Mouse (Mus musculus) B cell, adult 2 months (primary cell): ENCODE data around the gene Ankrd26.

Source experiments
- DNase-seq, 2 experiments: peaks; one replicate each; pipeline ENCODE4 v3.0.0; 2022

The Ankrd26 gene

DNA sequence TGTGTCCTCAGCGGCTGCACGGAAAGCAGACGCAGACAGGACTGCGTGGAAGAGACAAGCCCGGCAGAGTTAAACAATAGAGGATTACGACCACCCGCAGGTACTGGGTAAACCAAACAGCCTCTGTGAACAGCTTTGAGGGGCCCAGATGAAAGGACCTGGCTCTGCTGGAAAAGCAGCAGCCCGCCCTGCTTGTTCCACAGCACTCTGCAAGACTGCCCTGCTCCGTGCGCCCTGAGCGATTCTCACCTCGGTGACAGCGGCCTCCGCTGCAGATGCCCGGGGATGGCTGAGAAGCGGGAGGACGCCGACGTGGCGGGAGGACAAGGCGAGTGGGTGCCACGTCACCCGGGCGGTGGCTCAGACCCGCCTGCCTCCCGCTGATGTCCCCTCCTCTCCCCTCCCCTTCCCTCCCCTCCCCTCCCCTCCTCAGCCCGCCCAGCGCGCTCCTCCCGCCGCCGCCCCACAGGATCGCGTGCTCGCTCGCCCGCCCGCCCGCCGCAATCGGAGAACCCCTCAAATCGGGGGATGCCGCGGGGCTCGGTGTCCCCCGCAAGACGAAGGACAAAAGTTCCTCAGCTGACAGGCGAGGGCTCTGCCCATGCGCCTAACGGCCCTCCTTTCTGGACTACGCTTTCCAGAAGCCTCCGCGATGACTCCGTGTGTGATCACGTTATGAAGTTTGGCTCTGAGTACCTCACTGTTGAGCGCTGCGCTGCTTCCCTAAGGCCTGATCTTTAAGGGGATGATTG is 82.9 kb downstream of the Ankrd26 start, which contains the start of gene Zfp9:
Gene Zfp9, minus strand, starts transcription at position 364 of the 752 bp plus-strand sequence.
- peak in 1 of 2 experiments; percentile 1 for DNase-seq

DNA sequence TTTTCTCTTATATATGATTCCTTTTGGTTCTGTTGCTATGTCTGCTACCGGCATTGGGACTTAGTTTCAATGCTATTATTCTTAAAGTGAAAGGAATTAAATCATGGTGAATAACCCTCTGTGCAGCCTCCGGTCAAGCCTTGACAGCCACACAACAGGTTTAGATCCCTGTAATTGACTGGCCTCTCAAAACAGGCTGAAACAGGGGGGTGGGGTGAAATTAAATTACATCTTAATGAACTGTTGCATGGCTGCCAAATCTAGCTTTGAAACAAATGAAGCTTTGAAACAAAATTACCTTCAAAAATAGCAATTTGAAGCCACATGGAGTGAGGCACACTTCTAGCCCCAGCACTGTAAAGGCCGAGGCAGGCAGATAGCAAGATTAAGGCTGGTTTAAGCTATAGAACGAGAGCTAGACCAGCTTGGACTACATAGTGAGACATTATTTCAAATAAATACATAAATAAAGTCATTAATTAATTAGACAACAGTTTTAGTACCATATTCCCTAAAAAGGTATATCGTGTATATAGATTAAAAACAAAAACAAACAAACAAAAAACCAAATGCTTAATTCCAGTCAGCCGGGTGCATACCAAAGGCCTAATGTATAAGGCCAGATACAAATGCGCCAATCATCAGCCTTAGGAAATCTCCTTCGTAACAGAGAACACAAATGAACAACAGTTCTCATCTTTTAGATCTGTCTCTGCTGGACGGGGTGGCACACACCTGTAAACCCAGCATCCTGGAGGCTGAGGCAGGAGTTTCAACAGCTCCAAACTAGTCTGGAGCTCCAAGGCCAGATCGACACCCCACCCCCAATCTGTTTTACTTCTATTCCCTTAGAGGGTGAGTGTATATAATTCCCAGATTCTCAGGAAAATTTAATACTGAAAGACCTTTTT is 83.9 kb downstream of the Ankrd26 start:
- DNase-seq: no peak

DNA sequence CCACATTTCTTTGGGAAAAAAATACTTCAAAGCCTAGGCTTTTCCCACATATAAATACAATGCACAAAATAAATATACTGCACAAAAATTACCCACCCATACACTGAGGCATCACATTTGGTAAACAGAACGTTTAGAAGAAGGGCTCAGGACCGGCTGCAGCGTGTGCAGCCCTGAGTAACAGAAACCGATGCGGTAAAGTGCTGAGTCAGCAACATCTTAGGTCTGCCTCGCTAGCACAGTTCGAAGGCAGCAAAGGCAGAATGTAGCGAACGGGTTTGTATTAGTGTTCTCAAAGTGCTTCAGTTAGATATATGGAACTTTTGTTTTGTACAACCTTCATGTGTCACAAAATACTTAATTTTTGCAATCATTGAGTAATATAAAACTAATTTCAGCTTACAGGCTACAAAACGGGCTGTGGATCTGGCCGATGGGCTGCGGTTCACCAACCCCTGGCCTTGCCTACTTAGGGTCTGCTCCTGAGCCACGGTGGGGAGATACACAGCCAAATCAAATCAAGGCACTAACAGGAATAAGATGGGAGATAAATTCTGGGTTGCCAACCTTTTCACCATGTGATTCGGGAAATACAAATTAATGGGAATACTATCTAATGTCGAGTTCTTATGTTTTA is 99.8 kb downstream of the Ankrd26 start:
- DNase-seq: no peak

DNA sequence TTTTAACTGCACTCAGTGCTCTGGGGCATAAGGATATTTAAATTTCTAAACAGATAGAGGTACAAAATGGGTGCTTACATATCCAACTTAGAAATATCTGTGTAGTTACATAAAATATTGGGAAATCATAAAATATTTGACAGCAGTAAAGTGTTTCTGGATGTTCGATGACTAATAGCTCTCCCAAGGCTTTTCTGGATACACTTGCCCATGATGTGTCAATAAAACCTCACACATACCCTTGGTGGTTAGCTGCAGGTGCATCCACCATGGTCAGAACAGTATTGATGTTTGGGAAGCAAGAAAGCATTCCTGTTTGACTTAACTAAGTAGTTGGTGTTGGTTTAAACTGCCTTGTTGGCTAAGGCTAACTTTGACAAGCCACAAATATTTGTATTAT is 104.3 kb downstream of the Ankrd26 start:
- DNase-seq: no peak

DNA sequence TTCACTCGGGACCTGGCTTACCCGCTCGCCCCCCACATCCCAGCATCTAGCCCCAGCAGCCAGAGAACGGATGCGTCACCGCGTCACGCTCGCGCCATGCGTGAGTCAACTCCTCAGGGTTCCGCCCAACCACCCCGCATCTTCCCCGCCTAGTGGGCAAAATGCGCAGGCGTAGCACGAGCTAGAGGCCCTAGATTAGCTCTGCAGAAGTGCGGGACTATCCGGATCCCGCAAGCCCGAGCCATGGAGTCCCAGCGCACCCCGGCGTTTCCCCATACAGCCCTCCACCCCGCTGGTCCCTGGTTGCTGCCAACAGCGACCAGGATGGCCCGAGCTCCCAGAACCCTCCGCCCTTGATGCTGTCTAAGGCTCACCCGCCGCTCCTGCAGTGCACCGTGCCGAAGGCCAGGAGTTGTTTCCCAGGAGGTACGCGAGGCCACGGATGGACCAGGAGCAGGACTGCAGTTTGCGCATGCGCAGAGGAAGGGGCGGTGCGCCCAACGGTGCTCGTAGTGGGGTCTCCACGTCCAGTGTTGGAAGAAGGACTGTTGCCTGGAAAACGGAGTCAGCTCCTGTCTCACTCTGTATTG is 106.9 kb downstream of the Ankrd26 start, which contains the start of gene Zfp248:
Gene Zfp248, minus strand, starts transcription at position 487 of the 590 bp plus-strand sequence.
- peak; percentile 81 to 83 for DNase-seq

DNA sequence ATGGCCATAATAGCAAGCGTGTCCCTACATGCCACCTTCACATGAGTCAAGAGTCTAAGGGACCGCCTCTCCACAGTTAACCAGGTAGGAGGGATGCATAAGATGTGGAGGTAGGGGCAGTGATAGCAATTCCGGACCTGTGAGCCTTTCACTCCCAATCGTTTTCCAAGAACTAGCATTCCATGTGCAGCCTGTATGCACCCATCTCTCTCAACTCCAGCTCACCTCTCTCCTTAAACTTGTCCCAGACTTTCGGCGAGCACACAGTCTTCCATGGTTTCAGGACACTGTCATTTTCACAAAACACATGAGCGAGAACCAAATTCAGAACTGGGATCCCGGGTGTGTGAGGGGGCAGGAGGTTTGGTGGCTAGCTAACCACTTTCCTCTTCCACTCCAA is 107.6 kb downstream of the Ankrd26 start:
- DNase-seq: no peak
